Mouse (Mus musculus) liver, embryonic 14.5 days (tissue): ENCODE data around the gene B3gnt2.

Source experiments
- CTCF ChIP-seq: IDR thresholded peaks from 2 replicates; pipeline ENCODE4 v1.5.1; 2016; ENCODE audit warnings: antibody characterized with exemption, low read depth, control low read depth
- EP300 ChIP-seq: IDR thresholded peaks from 2 replicates; pipeline ENCODE4 v1.6.1; 2016; ENCODE audit warnings: antibody characterized with exemption, low read depth

- TF ChIP-seq CTCF (no peak), EP300 (no peak)
Measured at GRCm38 (mm10) chr11:22799987-22800424, 60.8 kb downstream of the B3gnt2 start.
